Mouse (Mus musculus) hindbrain, embryonic 14.5 days (tissue): ENCODE measurements at regions not wholly inside any gene's neighbourhood (a gene's known extent, or its start where the extent isn't known, plus 50 kb on each side); places are given as distances from the start of the nearest gene placed in this dataset.
A peak's percentile ranks its signal among the peaks of the same experiment; 100 is the strongest.

ENCODE experiments used
- ATAC-seq: fragments of 200-750 bp; cut with Nextera tagmentation; 2 replicates; pipeline ENCODE4 v1.8.0; 2017; ENCODE audit warnings: moderate number of reproducible peaks, mild to moderate bottlenecking, moderate TSS enrichment, moderate library complexity; ENCODE audit not compliant: low FRiP score
- DNase-seq: peaks from one replicate; pipeline ENCODE4 v3.0.0-alpha.2; 2015; ENCODE audit warnings: low spot score
- H3K27ac ChIP-seq: fragments of 300-500 bp; sonication (generic); 2 replicates; pipeline ENCODE4 v1.5.1; 2014; ENCODE audit warnings: mild to moderate bottlenecking, moderate library complexity
- H3K27me3 ChIP-seq: fragments of 300-500 bp; sonication (generic); 2 replicates; pipeline ENCODE4 v1.6.1; 2014; ENCODE audit warnings: mild to moderate bottlenecking, low read length, mixed read lengths; ENCODE audit not compliant: control insufficient read depth, insufficient read depth
- H3K36me3 ChIP-seq: fragments of 300-500 bp; sonication (generic); replicated peaks from 2 replicates; pipeline ENCODE4 v1.6.1; 2014; ENCODE audit not compliant: control insufficient read depth, insufficient read depth
- H3K4me1 ChIP-seq: fragments of 300-500 bp; sonication (generic); replicated peaks from 2 replicates; pipeline ENCODE4 v1.6.1; 2014; ENCODE audit warnings: antibody characterized with exemption, low read length, mixed read lengths; ENCODE audit not compliant: control insufficient read depth, insufficient read depth
- H3K4me2 ChIP-seq: fragments of 300-500 bp; sonication (generic); replicated peaks from 2 replicates; pipeline ENCODE4 v1.6.1; 2014; ENCODE audit warnings: mild to moderate bottlenecking, moderate library complexity
- H3K4me3 ChIP-seq: fragments of 300-500 bp; sonication (generic); replicated peaks from 2 replicates; pipeline ENCODE4 v1.5.1; 2014; ENCODE audit warnings: mild to moderate bottlenecking, low read length
- H3K9ac ChIP-seq: fragments of 300-500 bp; sonication (generic); 2 replicates; pipeline ENCODE4 v1.6.1; 2014
- H3K9me3 ChIP-seq: fragments of 300-500 bp; sonication (generic); 2 replicates; pipeline ENCODE4 v1.6.1; 2016; ENCODE audit warnings: low read length; ENCODE audit not compliant: control insufficient read depth
- WGBS: fragments of 180-500 bp; shearing (Covaris S2); extraction: QIAGEN DNeasy Blood & Tissue Kit; methylation state at CpG from one replicate; pipeline ENCODE4 v1.1.7; 2014; 5-methylcytosine and 5-hydroxymethylcytosine counted together

DNA sequence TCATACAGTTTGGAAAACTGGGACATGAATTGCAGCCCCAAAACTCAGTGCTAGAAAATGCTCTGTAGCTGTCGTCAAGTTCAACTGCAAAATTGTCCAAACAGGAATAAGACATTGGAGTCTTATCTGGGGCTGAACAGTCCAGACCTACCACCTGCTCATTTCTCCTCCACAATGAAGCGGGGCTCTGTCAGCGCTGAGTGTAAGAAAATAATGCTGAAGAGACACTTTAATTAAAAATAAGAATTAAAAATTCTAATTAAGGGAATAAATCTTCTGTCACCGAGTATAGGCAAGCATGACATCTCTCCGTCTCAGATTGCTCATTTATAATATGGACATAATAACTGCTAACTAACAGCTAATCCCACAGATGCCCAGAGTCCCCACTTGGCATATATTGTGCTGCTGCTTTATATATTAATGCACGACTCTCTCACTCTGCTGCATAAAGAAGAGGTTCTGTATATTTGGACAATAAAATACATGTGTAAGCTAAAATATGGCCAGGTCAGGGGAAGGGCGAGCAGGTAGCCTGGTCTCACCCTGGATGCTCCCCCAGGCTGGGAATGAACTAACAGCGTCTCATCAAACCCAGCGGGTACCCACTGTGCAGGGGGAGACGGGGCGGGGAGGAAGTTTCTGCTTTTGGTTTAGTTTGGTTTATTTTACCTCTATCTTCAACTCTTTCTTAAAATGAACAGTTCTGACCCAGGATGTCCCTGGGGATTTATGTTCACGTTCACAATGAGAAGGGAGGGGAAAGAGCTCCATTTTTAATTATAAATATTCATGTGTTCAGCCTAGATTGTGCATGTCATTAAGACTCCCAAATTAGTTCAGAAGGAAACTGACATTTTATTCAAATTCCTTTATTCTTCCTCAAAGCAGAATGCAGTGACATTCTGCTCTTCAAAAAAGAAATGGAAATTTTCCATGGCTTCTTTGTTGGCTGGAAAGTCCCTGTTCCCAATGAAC lies 544.9 kb downstream of the Pdcd6ip start:
- Histone ChIP-seq H3K9ac (no peak overlapping the region), H3K4me1 (peaks cover 13% of the 10 kb centered on the region; the same call in 1 of the 2 replicates), H3K36me3 (no peaks in the 10 kb centered on the region), H3K4me3 (no peak overlapping the region), H3K27me3 (no peaks in the 10 kb centered on the region), H3K9me3 (no peaks in the 10 kb centered on the region), H3K27ac (peak overlapping the region; percentile 4; the same call in 1 of the 2 replicates), H3K4me2 (no peak overlapping the region)
- ATAC-seq, result 0 out of 2 replicates have a peak, but pooled peaks have one; percentile 21
- WGBS, result 52% methylated on average over 12 of the region's 12 CpGs
- no peak for DNase-seq

DNA sequence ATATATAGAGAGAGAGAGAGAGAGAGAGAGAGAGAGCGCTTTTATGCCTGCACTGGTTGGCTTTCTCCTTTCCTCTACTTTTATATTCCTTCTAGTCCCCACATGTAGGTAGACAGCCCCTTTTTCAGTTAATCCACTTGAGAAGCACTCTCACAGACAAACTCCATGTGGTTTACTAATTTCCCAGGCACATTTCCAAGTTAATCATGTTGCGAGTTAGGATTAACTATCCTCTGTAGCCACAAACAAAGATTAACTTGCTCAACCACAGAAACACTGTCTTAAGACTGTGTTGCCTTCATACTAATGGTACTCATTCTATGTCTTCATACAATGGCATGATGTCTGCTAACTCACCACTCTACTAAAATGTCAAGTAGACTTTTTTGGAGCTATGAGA lies 548.0 kb downstream of the Pdcd6ip start:
- WGBS, result 89% methylated on average over 2 of the region's 2 CpGs
- ATAC-seq (no peak), DNase-seq (no peak)
- no peaks in the 10 kb centered on the region for H3K36me3 ChIP-seq
- H3K4me1 ChIP-seq, result peaks cover 13% of the 10 kb centered on the region; the same call in 1 of the 2 replicates
- H3K4me2 ChIP-seq, result no peak overlapping the region
- no peaks in the 10 kb centered on the region for H3K27me3 ChIP-seq
- H3K9me3 ChIP-seq, result no peaks in the 10 kb centered on the region
- no peak overlapping the region for H3K4me3 ChIP-seq
- H3K27ac ChIP-seq, result no peak overlapping the region
- no peak overlapping the region for H3K9ac ChIP-seq

DNA sequence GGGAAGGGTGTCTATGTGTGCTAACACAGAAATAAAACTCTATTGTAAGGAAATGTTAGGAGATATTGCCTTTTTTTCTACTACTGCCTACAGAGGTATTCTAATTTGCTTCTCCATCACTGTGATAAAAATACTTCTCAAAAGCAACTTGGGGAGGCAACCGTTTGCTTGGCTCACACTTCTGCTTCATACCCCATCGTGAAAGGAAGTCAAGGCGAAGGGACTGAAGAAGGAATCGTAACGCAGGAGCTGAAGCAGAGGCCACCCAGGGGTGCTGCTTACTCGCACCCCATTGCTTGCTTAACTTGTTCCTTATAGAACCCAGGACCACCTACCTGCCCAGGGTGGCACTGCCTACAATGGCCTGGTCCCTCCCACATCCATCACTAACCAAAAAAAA lies 550.0 kb downstream of the Pdcd6ip start:
- WGBS, result 87% methylated on average over 6 of the region's 6 CpGs
- Histone ChIP-seq H3K9ac (no peak overlapping the region), H3K27me3 (no peaks in the 10 kb centered on the region), H3K4me2 (no peak overlapping the region), H3K4me1 (peaks cover 4% of the 10 kb centered on the region; the same call in 1 of the 2 replicates), H3K4me3 (no peak overlapping the region), H3K27ac (0 out of 2 replicates have a peak overlapping the region, but pooled peaks have one; percentile 29), H3K9me3 (no peaks in the 10 kb centered on the region), H3K36me3 (no peaks in the 10 kb centered on the region)
- ATAC-seq, result no peak
- DNase-seq, result no peak

DNA sequence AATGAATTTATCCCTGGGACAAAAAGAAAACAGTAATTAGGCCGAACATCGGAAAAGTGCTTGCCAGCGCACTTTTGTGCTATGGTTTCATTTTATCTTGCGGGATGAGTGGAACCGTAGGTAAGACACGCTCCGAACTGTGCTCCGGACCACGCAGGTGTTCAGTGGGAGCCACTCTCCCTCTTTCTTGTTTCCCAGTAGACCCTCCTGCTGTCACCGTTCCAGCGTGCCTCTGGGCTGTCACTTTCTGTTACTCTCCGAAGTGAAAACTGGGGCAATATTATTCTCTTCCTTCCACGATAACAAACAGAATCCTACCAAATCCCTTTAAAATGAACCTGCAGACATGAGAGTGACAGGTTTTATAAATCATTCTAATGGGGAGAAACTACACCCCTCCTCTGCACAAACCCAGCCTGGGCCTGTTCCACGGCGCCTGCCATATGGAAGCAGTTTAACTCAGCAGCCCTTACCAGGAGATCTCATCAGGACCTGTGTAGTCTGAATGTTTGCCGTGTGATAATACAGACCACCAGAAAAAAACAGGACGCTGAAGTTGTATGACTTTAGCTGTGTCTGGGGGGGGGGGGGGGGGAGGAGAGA lies 550.5 kb downstream of the Pdcd6ip start:
- no peak for ATAC-seq
- 73% methylated on average over 17 of the region's 17 CpGs for WGBS
- 0 out of 2 replicates have a peak overlapping the region, but pooled peaks have one; percentile 29 for H3K27ac ChIP-seq

DNA sequence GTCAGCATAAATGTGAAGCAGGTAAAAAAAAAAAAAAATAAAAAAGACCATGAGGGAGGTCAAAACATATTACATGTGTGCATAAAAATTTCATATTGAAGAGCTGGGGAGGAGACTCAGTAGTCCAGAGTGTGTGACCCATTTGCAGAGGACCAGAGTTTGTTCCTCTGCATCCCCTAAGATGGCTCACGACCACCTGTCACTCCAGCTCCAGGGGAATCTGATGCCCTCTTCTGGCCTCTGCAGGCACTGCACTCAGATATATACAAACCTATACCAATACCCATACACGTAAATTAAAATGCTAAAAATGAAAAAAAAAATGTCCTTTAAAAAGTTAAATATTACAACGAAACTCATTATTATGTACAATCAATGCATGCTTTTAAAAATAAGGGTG lies 551.4 kb downstream of the Pdcd6ip start:
- WGBS, result 73% methylated on average over 3 of the region's 3 CpGs
- no peaks in the 10 kb centered on the region for H3K9me3 ChIP-seq
- DNase-seq, result no peak

More for the DNA sequence above, 550.5 kb downstream of the Pdcd6ip start:
- Histone ChIP-seq H3K4me1 (peaks cover 2% of the 10 kb centered on the region; the same call in 1 of the 2 replicates), H3K4me3 (no peak overlapping the region), H3K36me3 (no peaks in the 10 kb centered on the region), H3K9ac (no peak overlapping the region), H3K9me3 (no peaks in the 10 kb centered on the region), H3K27me3 (no peaks in the 10 kb centered on the region), H3K4me2 (no peak overlapping the region)
- no peak for DNase-seq

DNA sequence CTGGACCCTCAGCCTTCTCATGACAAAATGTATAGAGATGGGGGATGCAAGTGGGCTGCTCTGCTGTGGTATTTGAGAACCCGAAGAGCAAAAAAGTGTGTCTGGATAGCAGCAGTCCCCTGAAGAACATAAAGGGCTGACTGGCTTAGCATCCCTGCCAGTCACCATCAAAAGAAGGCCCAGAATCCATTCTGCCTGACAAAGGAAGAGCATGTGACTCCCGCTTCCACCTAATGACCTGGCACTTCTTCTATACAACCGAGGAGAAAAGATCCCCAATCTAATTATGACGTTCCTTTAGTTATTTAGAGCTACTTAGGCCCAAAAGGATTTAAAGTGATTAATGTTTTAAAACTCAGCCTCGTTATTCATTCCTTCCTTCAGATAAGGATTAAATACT lies 559.0 kb downstream of the Pdcd6ip start:
- Histone ChIP-seq H3K9me3 (no peaks in the 10 kb centered on the region), H3K27ac (no peak overlapping the region), H3K4me3 (no peak overlapping the region), H3K9ac (no peak overlapping the region), H3K4me1 (no peaks in the 10 kb centered on the region), H3K36me3 (no peaks in the 10 kb centered on the region), H3K4me2 (no peak overlapping the region), H3K27me3 (no peaks in the 10 kb centered on the region)
- 48% methylated on average over 5 of the region's 5 CpGs for whole genome bisulfite sequencing
- ATAC-seq (no peak), DNase-seq (no peak)

More for the DNA sequence above, 551.4 kb downstream of the Pdcd6ip start:
- Histone ChIP-seq H3K4me2 (no peak overlapping the region), H3K27ac (no peak overlapping the region), H3K4me3 (no peak overlapping the region), H3K9ac (no peak overlapping the region), H3K4me1 (no peaks in the 10 kb centered on the region; the same call in 1 of the 2 replicates), H3K27me3 (no peaks in the 10 kb centered on the region), H3K36me3 (no peaks in the 10 kb centered on the region)
- no peak for ATAC-seq

DNA sequence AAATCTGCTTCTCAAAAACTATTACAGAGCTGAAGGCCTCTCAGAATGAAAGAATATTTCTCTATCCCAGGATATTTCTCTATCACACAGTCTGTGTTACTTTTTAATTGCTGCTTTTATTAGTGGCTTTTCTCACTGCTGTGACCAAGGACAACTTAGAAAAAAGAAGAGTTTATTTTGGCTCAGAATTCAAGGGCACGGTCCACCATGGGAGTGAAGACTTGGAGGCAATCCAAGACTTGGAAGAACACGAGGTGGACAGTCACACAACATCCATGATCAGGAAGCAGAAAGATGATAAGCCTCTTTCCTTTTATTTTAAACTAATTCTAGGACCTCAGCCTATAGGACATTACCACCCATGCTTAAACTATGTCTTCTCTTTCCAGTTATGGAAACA lies 561.5 kb downstream of the Pdcd6ip start:
- Histone ChIP-seq H3K36me3 (no peaks in the 10 kb centered on the region), H3K4me3 (no peak overlapping the region), H3K9ac (no peak overlapping the region), H3K9me3 (no peaks in the 10 kb centered on the region), H3K4me2 (no peak overlapping the region), H3K27me3 (no peaks in the 10 kb centered on the region), H3K27ac (no peak overlapping the region), H3K4me1 (no peaks in the 10 kb centered on the region)
- 82% methylated on average over 2 of the region's 2 CpGs for WGBS
- DNase-seq, result no peak
- no peak for ATAC-seq

DNA sequence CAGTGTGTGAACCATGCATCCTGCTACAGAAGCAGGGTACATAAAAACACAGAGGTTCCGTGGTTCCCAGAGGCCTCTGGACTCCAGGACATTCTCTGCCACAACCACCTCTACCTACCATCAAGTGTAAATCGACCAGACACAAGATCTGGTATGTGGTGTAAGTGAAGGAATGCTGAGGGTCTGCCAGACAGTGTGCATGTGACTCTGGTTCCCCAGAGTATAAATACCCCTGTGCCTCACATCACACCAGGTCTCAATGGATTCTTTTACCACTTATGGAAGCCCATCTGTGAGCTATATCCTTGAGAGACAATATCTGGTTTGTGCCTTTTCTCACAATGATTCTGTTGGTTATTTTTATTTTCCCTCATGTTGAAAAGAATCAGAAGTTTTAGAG lies 563.0 kb downstream of the Pdcd6ip start:
- DNase-seq (no peak), ATAC-seq (no peak)
- H3K4me3 ChIP-seq, result no peak overlapping the region
- no peaks in the 10 kb centered on the region for H3K4me1 ChIP-seq
- WGBS, result 82% methylated on average over 2 of the region's 2 CpGs
- H3K27ac ChIP-seq, result no peak overlapping the region
- no peak overlapping the region for H3K9ac ChIP-seq
- H3K4me2 ChIP-seq, result no peak overlapping the region
- H3K36me3 ChIP-seq, result no peaks in the 10 kb centered on the region
- no peaks in the 10 kb centered on the region for H3K9me3 ChIP-seq
- H3K27me3 ChIP-seq, result no peaks in the 10 kb centered on the region

DNA sequence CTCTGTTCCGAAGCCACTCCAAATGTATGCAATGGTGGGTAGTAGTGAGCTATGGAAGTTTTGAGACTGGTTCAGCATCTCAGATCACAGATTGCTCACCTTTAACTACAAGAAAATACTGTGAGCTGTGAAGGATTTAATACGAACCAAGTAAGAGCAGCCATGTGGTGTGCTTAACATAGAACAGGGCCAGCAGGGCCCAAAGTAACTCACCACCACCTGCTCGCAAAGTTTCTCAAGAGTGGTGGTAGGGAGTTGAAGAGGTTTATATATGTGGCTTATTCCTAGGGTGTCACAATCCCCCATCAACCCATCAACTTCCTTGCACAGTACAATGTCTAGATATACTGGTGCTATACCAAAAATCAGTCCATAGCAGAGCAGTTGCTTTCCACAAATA lies 573.4 kb downstream of the Pdcd6ip start:
- DNase-seq (no peak), ATAC-seq (no peak)
- H3K4me3 ChIP-seq, result no peak overlapping the region
- WGBS, result 94% methylated on average over 3 of the region's 3 CpGs
- H3K4me2 ChIP-seq, result no peak overlapping the region
- H3K27me3 ChIP-seq, result no peaks in the 10 kb centered on the region
- H3K4me1 ChIP-seq, result no peaks in the 10 kb centered on the region
- H3K27ac ChIP-seq, result no peak overlapping the region
- no peak overlapping the region for H3K9ac ChIP-seq
- no peaks in the 10 kb centered on the region for H3K9me3 ChIP-seq
- no peaks in the 10 kb centered on the region for H3K36me3 ChIP-seq
